Mouse (Mus musculus): ENCODE data around the gene Nkd1. TPM values are rescaled to one million over a fixed set of nuclear protein-coding genes. Genes with fewer than 3 reads are reported as not detected.

The Nkd1 gene
- polyA plus RNA-seq, 1 experiment from 2014 or later = 122 TPM

DNA sequence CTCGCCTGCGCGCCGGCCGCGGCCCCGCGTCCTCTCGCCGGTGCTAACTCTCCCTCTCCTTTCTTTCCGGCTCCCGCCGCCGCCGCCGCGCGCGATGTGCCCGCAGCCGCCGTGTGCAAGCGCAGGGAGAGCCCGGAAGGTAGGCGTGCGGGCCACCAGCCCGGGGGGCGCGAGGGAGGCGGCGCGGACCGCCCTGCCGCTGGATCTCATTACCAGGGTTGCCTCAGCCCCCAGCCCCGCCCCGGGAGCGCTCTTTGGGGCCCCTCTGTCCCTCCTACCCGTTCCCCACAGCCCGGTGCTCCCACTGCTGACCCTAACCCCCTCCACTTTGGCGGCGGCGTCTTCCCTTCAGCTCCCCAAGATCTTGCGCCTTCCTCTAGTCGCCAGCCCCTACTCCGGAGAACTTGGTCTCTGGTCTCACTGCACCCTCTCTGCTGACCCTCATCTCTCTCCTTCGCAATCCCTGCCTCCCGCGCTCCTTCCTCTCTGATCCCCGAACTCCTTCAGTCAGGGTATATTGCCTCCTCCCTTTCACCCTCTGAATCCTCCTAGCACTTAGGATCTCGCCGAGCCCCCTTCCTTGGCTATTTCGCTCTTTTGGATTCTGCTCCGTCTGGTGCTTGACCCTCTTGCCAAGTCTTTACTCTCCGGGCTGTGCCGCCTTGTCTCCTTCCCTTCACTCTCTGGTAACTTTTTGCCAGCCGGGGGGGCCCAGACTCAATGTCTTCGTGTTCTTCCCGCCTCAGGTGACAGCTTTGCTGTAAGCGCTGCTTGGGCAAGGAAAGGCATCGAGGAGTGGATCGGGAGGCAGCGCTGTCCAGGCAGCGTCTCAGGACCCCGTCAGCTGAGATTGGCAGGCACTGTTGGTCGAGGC is 624 bp downstream of the Nkd1 start:
- under 1% methylated on average over 64 of the region's 65 CpGs for WGBS

GRCm38 (mm10) chr8:88522433-88523030 is 1.4 kb downstream of the Nkd1 start:
- 20% methylated on average over 5 of the region's 5 CpGs for WGBS

More for the DNA sequence above, 624 bp downstream of the Nkd1 start:
- peak overlapping the region; percentile 93 for H3K9ac ChIP-seq
- ATAC-seq (ENCODE audit: insufficient number of reproducible peaks, insufficient read depth, low FRiP score, low TSS enrichment, low read depth) = peak; percentile 21; the same call in 1 of the 2 replicates
- peaks cover 7% of the 10 kb centered on the region; the same call in 1 of the 2 replicates for H3K27me3 ChIP-seq
- peak overlapping the region; percentile 86 for H3K4me3 ChIP-seq
- H3K9me3 ChIP-seq = no peaks in the 10 kb centered on the region
- H3K27ac ChIP-seq = peak overlapping the region; percentile 90
- peak overlapping the region; percentile 80 for H3K4me2 ChIP-seq
- H3K36me3 ChIP-seq = peaks cover 9% of the 10 kb centered on the region; the same call in 1 of the 2 replicates
- H3K4me1 ChIP-seq = peaks cover 67% of the 10 kb centered on the region

GRCm38 (mm10) chr8:88523621-88524020 is 2.5 kb downstream of the Nkd1 start:
- peaks cover 7% of the 10 kb centered on the region; the same call in 1 of the 2 replicates for H3K27me3 ChIP-seq
- ATAC-seq (ENCODE audit: insufficient number of reproducible peaks, insufficient read depth, low FRiP score, low TSS enrichment, low read depth) = no peak

More at GRCm38 (mm10) chr8:88522433-88523030, 1.4 kb downstream of the Nkd1 start:
- Histone ChIP-seq H3K27ac (peak overlapping the region; percentile 90), H3K27me3 (peaks cover 7% of the 10 kb centered on the region; the same call in 1 of the 2 replicates), H3K9ac (peak overlapping the region; percentile 93), H3K4me3 (peak overlapping the region; percentile 86), H3K9me3 (no peaks in the 10 kb centered on the region), H3K36me3 (peaks cover 14% of the 10 kb centered on the region), H3K4me2 (peak overlapping the region; percentile 80), H3K4me1 (peaks cover 75% of the 10 kb centered on the region)
- no peak for ATAC-seq (ENCODE audit: insufficient number of reproducible peaks, insufficient read depth, low FRiP score, low TSS enrichment, low read depth)

GRCm38 (mm10) chr8:88524132-88524531 is 3.0 kb downstream of the Nkd1 start:
- H3K27ac ChIP-seq = peak overlapping the region; percentile 90
- no peaks in the 10 kb centered on the region for H3K9me3 ChIP-seq
- peaks cover 26% of the 10 kb centered on the region for H3K36me3 ChIP-seq
- H3K4me3 ChIP-seq = peak overlapping the region; percentile 86
- peak overlapping the region; percentile 44; the same call in 1 of the 2 replicates for H3K9ac ChIP-seq
- peaks cover 77% of the 10 kb centered on the region for H3K4me1 ChIP-seq
- peak overlapping the region; percentile 80 for H3K4me2 ChIP-seq
- H3K27me3 ChIP-seq = peaks cover 7% of the 10 kb centered on the region; the same call in 1 of the 2 replicates
- ATAC-seq (ENCODE audit: insufficient number of reproducible peaks, insufficient read depth, low FRiP score, low TSS enrichment, low read depth) = no peak
- WGBS = 12% methylated on average over 4 of the region's 4 CpGs

More at GRCm38 (mm10) chr8:88523621-88524020, 2.5 kb downstream of the Nkd1 start:
- Histone ChIP-seq H3K9me3 (no peaks in the 10 kb centered on the region), H3K4me1 (peaks cover 80% of the 10 kb centered on the region), H3K9ac (peak overlapping the region; percentile 93), H3K4me3 (peak overlapping the region; percentile 86), H3K36me3 (peaks cover 22% of the 10 kb centered on the region), H3K4me2 (peak overlapping the region; percentile 80), H3K27ac (peak overlapping the region; percentile 90)
- 20% methylated on average over 4 of the region's 4 CpGs for WGBS

- H3K9ac ChIP-seq = 0 out of 2 replicates have a peak overlapping the region, but pooled peaks have one; percentile 17
- peaks cover 33% of the 10 kb centered on the region for H3K36me3 ChIP-seq
- peaks cover 6% of the 10 kb centered on the region; the same call in 1 of the 2 replicates for H3K27me3 ChIP-seq
- H3K27ac ChIP-seq = peak overlapping the region; percentile 90
- no peak for ATAC-seq (ENCODE audit: insufficient number of reproducible peaks, insufficient read depth, low FRiP score, low TSS enrichment, low read depth)
- 71% methylated on average over 7 of the region's 7 CpGs for WGBS
- peak overlapping the region; percentile 86 for H3K4me3 ChIP-seq
- H3K9me3 ChIP-seq = no peaks in the 10 kb centered on the region
- H3K4me1 ChIP-seq = peaks cover 76% of the 10 kb centered on the region
- peak overlapping the region; percentile 80 for H3K4me2 ChIP-seq
These were observed 3.7 kb downstream of the Nkd1 start for GRCm38 (mm10) chr8:88524851-88525250.

DNA sequence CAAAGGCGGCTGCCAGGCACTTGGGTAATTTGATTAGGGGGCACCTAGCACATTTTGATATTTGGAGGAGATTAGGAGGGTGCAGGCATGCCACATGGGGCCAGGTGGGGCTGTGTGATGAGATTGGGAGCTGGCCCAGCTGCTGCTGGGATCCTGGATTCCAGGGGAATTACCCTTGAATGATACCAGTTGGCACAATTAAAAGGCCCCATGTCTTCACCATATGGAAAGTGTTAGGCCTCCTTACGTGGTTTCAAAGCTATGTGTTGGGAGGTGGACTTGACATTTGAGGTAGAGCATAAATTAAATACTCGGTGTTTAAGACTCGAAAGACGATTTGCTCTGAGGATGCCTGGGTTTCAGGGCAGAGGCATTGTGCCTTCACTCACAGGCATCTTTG is 5.1 kb downstream of the Nkd1 start:
- no peak for ATAC-seq (ENCODE audit: insufficient number of reproducible peaks, insufficient read depth, low FRiP score, low TSS enrichment, low read depth)
- peak overlapping the region; percentile 80 for H3K4me2 ChIP-seq
- H3K27me3 ChIP-seq = no peaks in the 10 kb centered on the region
- WGBS = 25% methylated on average over 5 of the region's 5 CpGs
- peaks cover 44% of the 10 kb centered on the region for H3K36me3 ChIP-seq
- H3K27ac ChIP-seq = peak overlapping the region; percentile 52
- H3K4me1 ChIP-seq = peaks cover 78% of the 10 kb centered on the region
- H3K9ac ChIP-seq = peak overlapping the region; percentile 40; the same call in 1 of the 2 replicates
- no peaks in the 10 kb centered on the region for H3K9me3 ChIP-seq
- no peak overlapping the region for H3K4me3 ChIP-seq

GRCm38 (mm10) chr8:88528186-88528585 is 7.0 kb downstream of the Nkd1 start:
- Histone ChIP-seq H3K27me3 (no peaks in the 10 kb centered on the region), H3K9me3 (no peaks in the 10 kb centered on the region), H3K4me1 (peaks cover 73% of the 10 kb centered on the region), H3K4me3 (no peak overlapping the region), H3K27ac (no peak overlapping the region), H3K9ac (no peak overlapping the region), H3K4me2 (no peak overlapping the region), H3K36me3 (peaks cover 53% of the 10 kb centered on the region)
- no peak for ATAC-seq (ENCODE audit: insufficient number of reproducible peaks, insufficient read depth, low FRiP score, low TSS enrichment, low read depth)
- 83% methylated on average over 9 of the region's 9 CpGs for WGBS

- peaks cover 68% of the 10 kb centered on the region for H3K4me1 ChIP-seq
- 79% methylated on average over 4 of the region's 4 CpGs for WGBS
- H3K9ac ChIP-seq = no peak overlapping the region
- H3K27me3 ChIP-seq = no peaks in the 10 kb centered on the region
- no peak overlapping the region for H3K4me2 ChIP-seq
- no peak for ATAC-seq (ENCODE audit: insufficient number of reproducible peaks, insufficient read depth, low FRiP score, low TSS enrichment, low read depth)
- H3K9me3 ChIP-seq = no peaks in the 10 kb centered on the region
- H3K27ac ChIP-seq = no peak overlapping the region
- H3K36me3 ChIP-seq = peaks cover 57% of the 10 kb centered on the region
- H3K4me3 ChIP-seq = no peak overlapping the region
These were observed 8.6 kb downstream of the Nkd1 start for GRCm38 (mm10) chr8:88529798-88530197.

DNA sequence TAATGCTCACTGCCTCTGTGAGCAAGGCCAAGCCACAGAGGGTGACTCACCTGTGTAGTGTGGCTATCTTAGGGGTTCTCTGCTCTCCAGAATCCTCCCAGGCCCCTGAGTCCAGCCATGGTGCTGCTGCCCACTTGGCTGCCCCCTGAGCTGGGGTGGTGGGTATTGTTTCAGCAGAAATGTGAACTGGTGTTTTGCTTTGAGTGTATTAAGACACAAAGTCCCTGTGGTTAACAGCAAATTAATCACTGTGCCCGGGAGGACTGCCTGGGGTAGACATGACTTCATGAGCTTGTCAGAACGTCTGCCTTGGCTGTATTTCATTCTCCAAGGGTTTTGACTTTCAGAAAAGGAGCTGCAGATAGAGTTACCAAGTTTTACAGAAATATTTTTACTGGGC is 15.9 kb downstream of the Nkd1 start:
- no peak for ATAC-seq (ENCODE audit: insufficient number of reproducible peaks, insufficient read depth, low FRiP score, low TSS enrichment, low read depth)
- peaks cover 59% of the 10 kb centered on the region for H3K36me3 ChIP-seq
- no peaks in the 10 kb centered on the region for H3K9me3 ChIP-seq
- no peak overlapping the region for H3K4me2 ChIP-seq
- H3K27me3 ChIP-seq = no peaks in the 10 kb centered on the region
- peaks cover 49% of the 10 kb centered on the region for H3K4me1 ChIP-seq
- peak overlapping the region; percentile 75 for H3K27ac ChIP-seq
- no peak overlapping the region for H3K9ac ChIP-seq
- 21% methylated on average over 2 of the region's 2 CpGs for WGBS
- no peak overlapping the region for H3K4me3 ChIP-seq

- H3K9me3 ChIP-seq = no peaks in the 10 kb centered on the region
- WGBS = 75% methylated on average over 19 of the region's 19 CpGs
- peaks cover 61% of the 10 kb centered on the region for H3K36me3 ChIP-seq
- H3K9ac ChIP-seq = no peak overlapping the region
- H3K27ac ChIP-seq = peak overlapping the region; percentile 75; the same call in 1 of the 2 replicates
- H3K4me2 ChIP-seq = no peak overlapping the region
- ATAC-seq (ENCODE audit: insufficient number of reproducible peaks, insufficient read depth, low FRiP score, low TSS enrichment, low read depth) = no peak
- no peak overlapping the region for H3K4me3 ChIP-seq
- H3K4me1 ChIP-seq = peaks cover 59% of the 10 kb centered on the region
- no peaks in the 10 kb centered on the region for H3K27me3 ChIP-seq
These were observed 17.1 kb downstream of the Nkd1 start for GRCm38 (mm10) chr8:88537998-88538975.

Measured in embryonic facial prominence, embryonic 13.5 days (tissue).